Mouse (Mus musculus) urinary bladder, postnatal 0 days (tissue): Measurements from ENCODE around the gene Dguok. TPM values are rescaled to one million over a fixed set of nuclear protein-coding genes. Genes with fewer than 3 reads are reported as not detected.

ENCODE experiments used
- polyA plus RNA-seq: library from polyadenylated mRNA; unstranded; fragments of >200 nt; fragmentation: Nextera tagmentation; extraction: Ambion mirVana; gene quantifications from 2 replicates; pipeline ENCODE4 v1.2.1, GENCODE M21; 2015

The Dguok gene
- polyA plus RNA-seq: 46.0 and 47.5 TPM in 2 replicates

DNA sequence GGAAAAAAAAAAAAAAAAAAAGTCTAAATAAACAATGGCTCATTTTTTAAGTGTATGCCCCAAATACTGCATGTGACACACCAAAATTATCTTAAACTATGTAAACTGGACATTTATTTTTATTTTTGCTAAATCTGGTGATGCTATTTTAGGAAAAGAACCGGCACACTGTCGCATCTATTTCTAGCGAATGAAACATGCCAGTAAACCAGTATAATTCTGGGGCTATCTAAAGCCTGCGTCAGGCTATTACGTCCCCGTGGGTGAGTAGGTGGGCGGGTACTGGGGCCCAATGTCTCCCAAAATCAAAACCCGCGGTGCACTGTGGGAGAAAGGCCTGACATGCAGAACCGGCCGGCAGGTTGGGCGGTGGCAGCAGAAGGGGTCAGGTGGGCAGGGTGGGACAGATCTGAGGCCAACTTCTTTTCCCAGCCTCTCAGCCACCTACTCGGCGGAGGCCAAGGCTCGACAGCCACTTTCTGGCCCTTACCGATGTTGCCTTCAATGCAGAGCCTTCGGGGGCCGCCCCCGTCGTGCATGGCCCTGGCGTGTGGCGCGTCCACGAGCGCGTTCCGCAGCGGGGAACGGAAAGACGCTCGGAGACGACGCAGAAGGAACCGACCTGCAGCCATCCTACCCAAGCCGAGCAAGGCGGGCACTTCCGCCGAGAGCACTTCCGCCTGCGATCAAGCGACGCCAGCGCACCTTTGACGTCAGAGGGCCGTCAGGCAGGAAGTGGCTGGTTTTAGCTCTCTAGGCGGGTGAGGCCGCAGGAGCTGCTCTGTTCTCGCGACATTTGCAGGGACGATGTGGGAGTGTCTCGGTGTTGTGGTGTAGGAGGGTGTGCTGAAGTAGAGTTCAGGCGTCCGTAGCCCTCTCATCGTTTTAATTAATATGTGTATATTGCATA is at the start of gene Dguok:
Dguok (minus strand) TSS at position 712 of the 910 bp plus-strand sequence.

GRCm38 (mm10) chr6:83536028-83536794 is 29.4 kb upstream of the Dguok start, which contains the start of gene Actg2:
Gene Actg2 (minus strand): TSS chr6:83536265.

DNA sequence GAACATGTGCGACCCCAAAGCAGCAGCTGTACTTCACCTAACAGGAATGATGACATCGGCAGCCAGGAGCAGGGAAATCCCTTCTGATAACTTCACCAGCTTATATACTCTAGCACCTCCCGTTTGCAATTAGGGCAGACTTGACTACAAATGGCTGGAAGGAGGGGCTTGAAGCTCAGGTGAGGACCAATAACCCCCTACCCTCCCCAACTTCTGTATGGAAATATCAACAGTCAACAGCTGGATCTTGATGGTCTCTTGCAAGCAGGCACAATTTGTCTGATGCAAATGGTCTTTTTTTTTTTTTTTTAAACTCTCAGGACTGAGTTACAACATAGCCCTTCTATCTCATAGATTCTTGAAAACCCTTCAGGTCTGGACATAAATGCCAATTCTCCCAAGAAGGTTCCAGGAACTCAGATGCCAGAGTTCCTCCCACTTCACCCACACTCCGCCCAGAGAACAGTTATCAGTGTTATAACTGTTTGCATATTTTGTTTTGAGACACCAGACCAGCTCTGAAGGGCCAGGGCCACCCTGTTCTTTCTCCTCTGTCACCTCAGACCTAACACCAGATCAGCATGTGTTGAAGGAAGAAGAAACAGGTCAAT is 47.6 kb downstream of the Dguok start, which contains the start of gene Tet3:
Tet3 (minus strand) TSS at position 51 of the 611 bp plus-strand sequence.

Other genes starting within 250 kb of the Dguok start
- 26.2 and 28.9 TPM in 2 replicates for gene Mthfd2, start 181.1 kb downstream of the Dguok start, polyA plus RNA-seq
- gene Mob1a, start 181.0 kb downstream of the Dguok start, polyA plus RNA-seq: 36.6 and 42.2 TPM in 2 replicates
- gene Bola3, start 157.8 kb downstream of the Dguok start, polyA plus RNA-seq: 134 and 157 TPM in 2 replicates
- gene Tet3, start 47.9 kb downstream of the Dguok start, polyA plus RNA-seq: 16.8 and 19.9 TPM in 2 replicates
- gene Actg2, start 29.3 kb upstream of the Dguok start, polyA plus RNA-seq: 29,390 and 31,333 TPM in 2 replicates
- 27.5 and 32.2 TPM in 2 replicates for gene Stambp, start 65.8 kb upstream of the Dguok start, polyA plus RNA-seq
- gene Clec4f, start 149.2 kb upstream of the Dguok start, polyA plus RNA-seq: 0.05 TPM in 1 of 2 replicates, not detected in the other
- not detected in 2 replicates for gene Cd207, start 170.9 kb upstream of the Dguok start, polyA plus RNA-seq
- not detected in 2 replicates for gene Vax2, start 204.3 kb upstream of the Dguok start, polyA plus RNA-seq
- not detected in 2 replicates for gene Atp6v1b1, start 236.0 kb upstream of the Dguok start, polyA plus RNA-seq